Mouse (Mus musculus) cerebellum, postnatal 4 days (tissue): Measurements from ENCODE around the gene Kcnh5.

Source experiments
- DNase-seq, 2 experiments: peaks; one replicate each; pipeline ENCODE4 v3.0.0; 2022; ENCODE audit warnings: low spot score in 2 of 2, mixed read lengths in 1 of 2

Kcnh5 gene

GRCm38 (mm10) chr12:75176691-75177645, at the start of gene Kcnh5:
Kcnh5 (minus strand) TSS chr12:75177332.
- peak; percentile 48 to 64 for DNase-seq

- DNase-seq = peak in 1 of 2 experiments; percentile 2
Measured at GRCm38 (mm10) chr12:75223966-75224365, 46.8 kb upstream of the Kcnh5 start.

- DNase-seq = no peak
Measured at GRCm38 (mm10) chr12:75189413-75189812, 12.3 kb upstream of the Kcnh5 start.

- no peak for DNase-seq
Measured at GRCm38 (mm10) chr12:75182646-75183045, 5.5 kb upstream of the Kcnh5 start.

- no peak for DNase-seq
Measured at GRCm38 (mm10) chr12:75179491-75179890, 2.4 kb upstream of the Kcnh5 start.

- no peak for DNase-seq
Measured at GRCm38 (mm10) chr12:75177646-75178030, 506 bp upstream of the Kcnh5 start.

GRCm38 (mm10) chr12:75175931-75176565, 1.1 kb downstream of the Kcnh5 start:
- DNase-seq = no peak

- peak in 1 of 2 experiments; percentile 21 for DNase-seq
Measured at GRCm38 (mm10) chr12:75170970-75171369, 6.2 kb downstream of the Kcnh5 start.

GRCm38 (mm10) chr12:75153076-75153568, 24.0 kb downstream of the Kcnh5 start:
- no peak for DNase-seq

- no peak for DNase-seq
Measured at GRCm38 (mm10) chr12:75139792-75140191, 37.3 kb downstream of the Kcnh5 start.

GRCm38 (mm10) chr12:75091921-75092320, 85.2 kb downstream of the Kcnh5 start:
- peak in 1 of 2 experiments; percentile 6 for DNase-seq

- no peak for DNase-seq
Measured at GRCm38 (mm10) chr12:75090957-75091356, 86.2 kb downstream of the Kcnh5 start.

GRCm38 (mm10) chr12:75077175-75077574, 100.0 kb downstream of the Kcnh5 start:
- DNase-seq = no peak

- no peak for DNase-seq
Measured at GRCm38 (mm10) chr12:75071043-75071442, 106.1 kb downstream of the Kcnh5 start.

GRCm38 (mm10) chr12:75062571-75062970, 114.6 kb downstream of the Kcnh5 start:
- DNase-seq = no peak

- DNase-seq = peak in 1 of 2 experiments; percentile 1
Measured at GRCm38 (mm10) chr12:75061731-75062130, 115.4 kb downstream of the Kcnh5 start.

GRCm38 (mm10) chr12:75053731-75054130, 123.4 kb downstream of the Kcnh5 start:
- DNase-seq = no peak

- no peak for DNase-seq
Measured at GRCm38 (mm10) chr12:75036694-75037093, 140.4 kb downstream of the Kcnh5 start.

- no peak for DNase-seq
Measured at GRCm38 (mm10) chr12:75031970-75032864, 144.9 kb downstream of the Kcnh5 start.

GRCm38 (mm10) chr12:74971187-74971586, 205.9 kb downstream of the Kcnh5 start:
- DNase-seq = no peak

- DNase-seq = no peak
Measured at GRCm38 (mm10) chr12:74969420-74969819, 207.7 kb downstream of the Kcnh5 start.

- DNase-seq = no peak
Measured at GRCm38 (mm10) chr12:74966266-74966665, 210.9 kb downstream of the Kcnh5 start.
